Comparison of ENCODE assay signal across 9 mouse cellular contexts in genomic region chr11:59293616-59294015, GRCm38 (mm10). TPM values are rescaled to one million over a fixed set of nuclear protein-coding genes. Genes with fewer than 3 reads are reported as not detected.
DNase-seq lines count a peak whose midpoint lies in the region; ATAC-seq and TF ChIP-seq lines count a peak whose summit lies in the region.
"Had no signal": no experiment of that assay in that cellular context is flagged by ENCODE, and none has a peak within 500 bp of the region (broad histone marks: within the 10 kb centered on the region; RNA-seq: fewer than 3 reads in every experiment).

No protein-coding gene starts in this region.

- no peak for TF ChIP-seq POLR2A in olfactory bulb, adult 2 months (IDR thresholded peaks at IDR 0.05; ENCODE audit: insufficient read depth, low read depth, low read length)

- 21% methylated on average over 7 of the region's 7 CpGs for WGBS in olfactory bulb, adult 2 months
- WGBS in midbrain, embryonic 11.5 days: 25% methylated on average over 7 of the region's 7 CpGs

- DNase-seq in gastrocnemius, adult 18-20 months (ENCODE audit: low spot score): peak; percentile 58
- DNase-seq in gastrocnemius, postnatal 36 days: no peak
- peak; percentile 43 for DNase-seq in right cerebral cortex, adult 18-20 months
- DNase-seq in right cerebral cortex, postnatal 25 days: no peak
- DNase-seq in c-Kit-positive CD71-positive TER-119-positive erythroid progenitor cells, embryonic 14.5 days (ENCODE audit: low spot score): peak; percentile 61
- peak; percentile 58 for DNase-seq in kidney, postnatal 14 days
- no peak for DNase-seq in midbrain, embryonic 11.5 days (ENCODE audit: low spot score, missing footprints)

- H3K9ac ChIP-seq in midbrain, embryonic 11.5 days (ENCODE audit: low read length): no peak overlapping the region

- peaks cover 23% of the 10 kb centered on the region; the same call in 1 of the 2 replicates for H3K4me1 ChIP-seq in olfactory bulb, adult 2 months (ENCODE audit: control insufficient read depth, insufficient read depth, low read length)
- peaks cover 2% of the 10 kb centered on the region; the same call in 1 of the 2 replicates for H3K4me1 ChIP-seq in midbrain, embryonic 11.5 days (ENCODE audit: control insufficient read depth, insufficient read depth, low read length)

- H3K36me3 ChIP-seq in midbrain, embryonic 11.5 days (ENCODE audit: control insufficient read depth, insufficient read depth, low read length): no peaks in the 10 kb centered on the region

- no peak overlapping the region for H3K27ac ChIP-seq in olfactory bulb, adult 2 months (ENCODE audit: insufficient read depth, low read depth, low read length)
- no peak overlapping the region for H3K27ac ChIP-seq in midbrain, embryonic 11.5 days (ENCODE audit: low read depth, low read length)

- H3K27me3 ChIP-seq in midbrain, embryonic 11.5 days (ENCODE audit: control insufficient read depth, insufficient read depth, low read length): peaks cover 49% of the 10 kb centered on the region

- H3K9me3 ChIP-seq in midbrain, embryonic 11.5 days (ENCODE audit: control insufficient read depth, low read length): no peaks in the 10 kb centered on the region

- ATAC-seq in midbrain, embryonic 11.5 days (ENCODE audit: low FRiP score): no peak

- intact Hi-C loops in gastrocnemius, postnatal 36 days (cut with DNase I): loop anchor here (2.0 kb wide), 1 partner anchor 53 kb away; no protein-coding TSS in a partner anchor

- no peak overlapping the region for H3K4me3 ChIP-seq in olfactory bulb, adult 2 months (ENCODE audit: insufficient read depth, low read depth, low read length)
- H3K4me3 ChIP-seq in midbrain, embryonic 11.5 days (ENCODE audit: low read depth, low read length): no peak overlapping the region

- TF ChIP-seq CTCF in olfactory bulb, adult 2 months (IDR thresholded peaks at IDR 0.05; ENCODE audit: insufficient read depth, low read depth, low read length): peak; percentile 35; the same call in 1 of the 2 replicates

- no peak overlapping the region for H3K4me2 ChIP-seq in midbrain, embryonic 11.5 days

RNA-seq across cellular contexts. Expression of gene Wnt3a, which starts 3.1 kb away (rescaled TPM):
- total RNA-seq in gastrocnemius, adult 18-20 months (2021): not detected
- total RNA-seq in gastrocnemius, postnatal 36 days (2021): not detected
- not detected in 2 replicates for polyA plus RNA-seq in olfactory bulb, adult 2 months (2012; ENCODE audit: insufficient read depth, insufficient read length, low replicate concordance, missing spikeins)
- polyA plus RNA-seq in midbrain, embryonic 11.5 days (2014; fragmentation: Nextera tagmentation; extraction: Ambion mirVana): 1.4 and 2.0 TPM in 2 replicates
- total RNA-seq: adrenal gland, postnatal 4 days had no signal

RNA-seq across cellular contexts. Expression of gene Wnt9a, which starts 13.1 kb away (rescaled TPM):
- total RNA-seq in gastrocnemius, adult 18-20 months (2021): 1 to 10 TPM; 7.9 to 9.9 TPM
- total RNA-seq in gastrocnemius, postnatal 36 days (2021): 1 to 10 TPM; 8.4 to 9.5 TPM
- not detected in 2 replicates for polyA plus RNA-seq in olfactory bulb, adult 2 months (2012; ENCODE audit: insufficient read depth, insufficient read length, low replicate concordance, missing spikeins)
- polyA plus RNA-seq in midbrain, embryonic 11.5 days (2014; fragmentation: Nextera tagmentation; extraction: Ambion mirVana): 4.0 and 4.8 TPM in 2 replicates

Comparison
In these comparisons a context has a peak if more than half of its experiments do, and no peak if none do; other contexts are left out.
1. DNase-seq: peak in gastrocnemius, adult 18-20 months (single experiment), right cerebral cortex, adult 18-20 months (single experiment), c-Kit-positive CD71-positive TER-119-positive erythroid progenitor cells, embryonic 14.5 days (single experiment) and kidney, postnatal 14 days (single experiment); none in gastrocnemius, postnatal 36 days (0 of 2), right cerebral cortex, postnatal 25 days (single experiment) and midbrain, embryonic 11.5 days (single experiment).